9 mouse cellular contexts compared by ENCODE assay signal in the genomic region with DNA sequence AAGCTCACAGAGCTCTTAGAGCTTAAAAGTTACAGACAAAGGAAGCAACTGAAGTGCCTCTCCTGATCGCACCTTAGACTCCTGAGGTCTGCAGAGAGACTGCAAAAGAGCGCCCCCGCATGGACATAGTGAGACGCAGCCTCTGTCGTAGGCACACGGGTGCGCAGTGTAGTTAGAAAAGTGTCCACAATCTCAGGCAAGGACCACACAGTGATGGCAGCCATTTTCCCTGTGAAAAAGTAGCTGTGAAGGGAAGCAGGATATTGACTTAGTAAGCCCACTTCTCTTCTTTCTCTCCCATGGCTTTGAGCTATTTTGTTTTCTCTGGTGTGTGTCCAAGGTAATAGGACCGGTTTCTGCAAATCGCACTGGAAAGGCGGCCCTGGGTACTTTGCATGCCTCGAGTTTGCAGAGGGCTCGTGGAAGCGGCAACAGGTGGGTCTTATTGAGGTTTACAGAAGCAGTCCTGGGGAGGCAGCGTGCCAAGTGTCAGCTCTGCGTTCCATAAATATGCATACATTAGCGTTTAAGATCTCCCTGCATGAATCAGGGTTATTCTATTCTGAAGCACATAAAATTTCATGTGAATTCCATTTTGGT.
DNase-seq lines count a peak whose midpoint lies in the region; ATAC-seq and TF ChIP-seq lines count a peak whose summit lies in the region.
"Had no signal": no experiment of that assay in that cellular context is flagged by ENCODE, and none has a peak within 500 bp of the region (broad histone marks: within the 10 kb centered on the region; RNA-seq: fewer than 3 reads in every experiment).

No protein-coding gene starts in this region.

- no peak overlapping the region for H3K9ac ChIP-seq in heart, postnatal 0 days (replicated peaks; ENCODE audit: low read depth, low read length)
- no peak overlapping the region for H3K9ac ChIP-seq in ES-E14 (ENCODE audit: insufficient read depth, low read depth, low read length, poor library complexity, severe bottlenecking)
- H3K9ac ChIP-seq in kidney, embryonic 16.5 days (replicated peaks; ENCODE audit: low read length) = no peak overlapping the region
- no peak overlapping the region for H3K9ac ChIP-seq in midbrain, postnatal 0 days (replicated peaks; ENCODE audit: low read length, poor library complexity, severe bottlenecking)
- H3K9ac ChIP-seq: liver, embryonic 15.5 days had no signal

- TF ChIP-seq CTCF in heart, postnatal 0 days (IDR thresholded peaks at IDR 0.05; ENCODE audit: low read depth) = peak; percentile 43
- TF ChIP-seq CTCF in midbrain, postnatal 0 days (IDR thresholded peaks at IDR 0.05) = peak; percentile 40

- H3K4me3 ChIP-seq in heart, postnatal 0 days (ENCODE audit: low read depth, low read length) = no peak overlapping the region
- H3K4me3 ChIP-seq in ES-E14 (ENCODE audit: insufficient read depth in 1 of 2, low read depth in 1 of 2, low read length in 2 of 2, poor library complexity in 1 of 2, severe bottlenecking in 1 of 2) = no peak overlapping the region
- H3K4me3 ChIP-seq in kidney, embryonic 16.5 days (ENCODE audit: low read length) = no peak overlapping the region
- no peak overlapping the region for H3K4me3 ChIP-seq in midbrain, postnatal 0 days (ENCODE audit: low read depth, low read length)
- H3K4me3 ChIP-seq: liver, embryonic 15.5 days had no signal

- in situ Hi-C loops in ES-E14 (cut with MboI; ENCODE audit: low sequenced_read_pairs in 2 of 2, unreplicated experiment in 2 of 2) = no loop called here

- H3K4me1 ChIP-seq in heart, postnatal 0 days (ENCODE audit: control insufficient read depth, insufficient read depth) = no peaks in the 10 kb centered on the region
- no peaks in the 10 kb centered on the region for H3K4me1 ChIP-seq in ES-E14 (ENCODE audit: control insufficient read depth in 2 of 2, insufficient read depth in 2 of 2, low read length in 2 of 2, poor library complexity in 1 of 2)
- H3K4me1 ChIP-seq in kidney, embryonic 16.5 days (ENCODE audit: insufficient read depth, low read length) = peaks cover 5% of the 10 kb centered on the region; the same call in 1 of the 2 replicates
- H3K4me1 ChIP-seq in midbrain, postnatal 0 days (ENCODE audit: insufficient read depth, low read length) = no peaks in the 10 kb centered on the region
- H3K4me1 ChIP-seq: liver, embryonic 15.5 days had no signal

- no peaks in the 10 kb centered on the region for H3K9me3 ChIP-seq in heart, postnatal 0 days (replicated peaks; ENCODE audit: control insufficient read depth, low read length)
- H3K9me3 ChIP-seq in ES-E14 (ENCODE audit: control insufficient read depth, insufficient read depth, low read depth, low read length) = no peaks in the 10 kb centered on the region
- H3K9me3 ChIP-seq in kidney, embryonic 16.5 days (ENCODE audit: low read length) = no peaks in the 10 kb centered on the region
- no peaks in the 10 kb centered on the region for H3K9me3 ChIP-seq in midbrain, postnatal 0 days (ENCODE audit: low read length)
- H3K9me3 ChIP-seq: liver, embryonic 15.5 days had no signal

- no peak overlapping the region for H3K27ac ChIP-seq in heart, postnatal 0 days (ENCODE audit: low read depth)
- H3K27ac ChIP-seq in ES-E14 (ENCODE audit: insufficient read depth, low read depth, low read length, poor library complexity, severe bottlenecking) = no peak overlapping the region
- no peak overlapping the region for H3K27ac ChIP-seq in kidney, embryonic 16.5 days (ENCODE audit: low read length)
- no peak overlapping the region for H3K27ac ChIP-seq in midbrain, postnatal 0 days (ENCODE audit: low read depth, low read length)
- H3K27ac ChIP-seq: liver, embryonic 15.5 days had no signal

- DNase-seq in heart, postnatal 0 days (ENCODE audit: low spot score) = no peak
- no peak for DNase-seq in heart, adult 11 months
- peak; percentile 73 for DNase-seq in ES-E14 (ENCODE audit: low read depth, low spot score)
- peak; percentile 11 for DNase-seq in brain, adult 2 months (ENCODE audit: low read depth, low spot score)
- DNase-seq in midbrain, postnatal 0 days (ENCODE audit: low spot score) = no peak

- H3K27me3 ChIP-seq in heart, postnatal 0 days (ENCODE audit: control insufficient read depth, insufficient read depth, low read length) = no peaks in the 10 kb centered on the region
- peaks cover 61% of the 10 kb centered on the region for H3K27me3 ChIP-seq in kidney, embryonic 16.5 days (ENCODE audit: insufficient read depth, low read length)
- no peaks in the 10 kb centered on the region for H3K27me3 ChIP-seq in midbrain, postnatal 0 days (ENCODE audit: insufficient read depth, low read length)
- H3K27me3 ChIP-seq: liver, embryonic 15.5 days had no signal

- no peak for TF ChIP-seq EP300 in heart, postnatal 0 days (IDR thresholded peaks at IDR 0.05; ENCODE audit: low read depth)

- WGBS in heart, postnatal 0 days = 36% methylated on average over 16 of the region's 16 CpGs
- WGBS in kidney, embryonic 16.5 days = 20% methylated on average over 16 of the region's 16 CpGs
- WGBS in midbrain, postnatal 0 days = 30% methylated on average over 16 of the region's 16 CpGs

- no peaks in the 10 kb centered on the region for H3K36me3 ChIP-seq in heart, postnatal 0 days (replicated peaks; ENCODE audit: control insufficient read depth, insufficient read depth, low read length)
- no peaks in the 10 kb centered on the region for H3K36me3 ChIP-seq in ES-E14 (ENCODE audit: control insufficient read depth, insufficient read depth, low read length, poor library complexity, severe bottlenecking)
- H3K36me3 ChIP-seq in kidney, embryonic 16.5 days (ENCODE audit: insufficient read depth, low read length) = no peaks in the 10 kb centered on the region
- no peaks in the 10 kb centered on the region for H3K36me3 ChIP-seq in midbrain, postnatal 0 days (ENCODE audit: insufficient read depth, low read length)
- H3K36me3 ChIP-seq: liver, embryonic 15.5 days had no signal

- no peak overlapping the region for H3K4me2 ChIP-seq in heart, postnatal 0 days (ENCODE audit: low read depth, low read length)
- peak overlapping the region; percentile 28; the same call in 1 of the 2 replicates for H3K4me2 ChIP-seq in kidney, embryonic 16.5 days (replicated peaks; ENCODE audit: low read depth, low read length)
- no peak overlapping the region for H3K4me2 ChIP-seq in midbrain, postnatal 0 days (ENCODE audit: low read depth, low read length, poor library complexity, severe bottlenecking)
- H3K4me2 ChIP-seq: liver, embryonic 15.5 days had no signal

- ATAC-seq in heart, postnatal 0 days (ENCODE audit: insufficient read depth, low read depth) = no peak
- ATAC-seq in kidney, embryonic 16.5 days (ENCODE audit: low FRiP score, low TSS enrichment) = no peak
- no peak for ATAC-seq in midbrain, postnatal 0 days (ENCODE audit: low FRiP score)
- no peak for ATAC-seq in activated CD4-positive, CD25-positive, alpha-beta regulatory T cell, adult 4 months
- ATAC-seq in megakaryocyte progenitor cell, adult 5-6 weeks (replicated peaks; ENCODE audit: poor library complexity) = no peak

TF ChIP-seq in ES-E14, 5 proteins besides CTCF, POLR2A, EP300 and RAD21:
- TF ChIP-seq ZNF384 (IDR thresholded peaks at IDR 0.05; ENCODE audit: low read depth, low read length) (peak; percentile 14; the same call in 1 of the 2 replicates), CHD2 (IDR thresholded peaks at IDR 0.05; ENCODE audit: low read depth, low read length) (no peak)

Comparison
In these comparisons a context has a peak if more than half of its experiments do, and no peak if none do; other contexts are left out.
1. DNase-seq: peak in ES-E14 (single experiment) and brain, adult 2 months (single experiment); none in heart, postnatal 0 days (single experiment), heart, adult 11 months (single experiment) and midbrain, postnatal 0 days (single experiment).